In genomic region chr3:116422795-116423352, GRCm38 (mm10) we compare ENCODE assay signal across 7 mouse cellular contexts. TPM values are rescaled to one million over a fixed set of nuclear protein-coding genes. Genes with fewer than 3 reads are reported as not detected.
A peak's percentile ranks its signal among the peaks of the same experiment; 100 is the strongest.
DNase-seq lines count a peak whose midpoint lies in the region; ATAC-seq and TF ChIP-seq lines count a peak whose summit lies in the region.

No protein-coding gene starts in this region.

- H3K9ac ChIP-seq in forebrain, postnatal 0 days, result peak overlapping the region; percentile 69
- peak overlapping the region; percentile 70 for H3K9ac ChIP-seq in hindbrain, embryonic 14.5 days

- H3K4me3 ChIP-seq in forebrain, postnatal 0 days (ENCODE audit: low read depth, low read length), result peak overlapping the region; percentile 82
- H3K4me3 ChIP-seq in hindbrain, embryonic 14.5 days (replicated peaks; ENCODE audit: low read length), result peak overlapping the region; percentile 70
- peak overlapping the region; percentile 98 for H3K4me3 ChIP-seq in midbrain, embryonic 10.5 days

- intact Hi-C loops in left cerebral cortex, postnatal 4 days (cut with DNase I), result no loop called here

- TF ChIP-seq CTCF in Patski (IDR thresholded peaks at IDR 0.05), result no peak
- TF ChIP-seq CTCF in forebrain, postnatal 0 days (IDR thresholded peaks at IDR 0.05; ENCODE audit: low read depth), result peak; percentile 65

- POLR2A ChIA-PET in Patski (lab: Charles Lee), result interaction anchor here (0.6 kb wide), 2 partner anchors 79 to 380 kb away, joined by 4 to 5 read pairs; no protein-coding TSS in a partner anchor

- H3K4me2 ChIP-seq in forebrain, postnatal 0 days (ENCODE audit: low read depth), result peak overlapping the region; percentile 98
- H3K4me2 ChIP-seq in hindbrain, embryonic 14.5 days (replicated peaks), result peak overlapping the region; percentile 78

- in situ Hi-C loops in Patski (cut with MboI; ENCODE audit: low pct_unique_long_range_greater_than_20kb), result loop anchor here (5.0 kb wide), 2 partner anchors 69 to 81 kb away; no protein-coding TSS in a partner anchor

- H3K4me1 ChIP-seq in forebrain, postnatal 0 days (ENCODE audit: insufficient read depth), result peaks cover 4% of the 10 kb centered on the region; the same call in 1 of the 2 replicates
- H3K4me1 ChIP-seq in hindbrain, embryonic 14.5 days (replicated peaks; ENCODE audit: control insufficient read depth, insufficient read depth, low read length), result peaks cover 11% of the 10 kb centered on the region
- H3K4me1 ChIP-seq in midbrain, embryonic 10.5 days, result peaks cover 30% of the 10 kb centered on the region

- H3K9me3 ChIP-seq in forebrain, postnatal 0 days (ENCODE audit: low read length), result no peaks in the 10 kb centered on the region
- H3K9me3 ChIP-seq in hindbrain, embryonic 14.5 days (ENCODE audit: control insufficient read depth, low read length), result no peaks in the 10 kb centered on the region
- H3K9me3 ChIP-seq in midbrain, embryonic 10.5 days (replicated peaks), result no peaks in the 10 kb centered on the region

- no peak for DNase-seq in Patski (ENCODE audit: low read depth, low spot score)
- DNase-seq in cerebellum, adult 11-12 months, result peak; percentile 10
- peak; percentile 79 for DNase-seq in forebrain, postnatal 0 days
- DNase-seq in hindbrain, embryonic 14.5 days (ENCODE audit: low spot score), result peak; percentile 74
- DNase-seq in left cerebral cortex, postnatal 4 days, result peak; percentile 69
- DNase-seq in midbrain, embryonic 10.5 days (ENCODE audit: low spot score), result peak; percentile 77
- DNase-seq in spleen, adult 12 weeks (ENCODE audit: low spot score), result peak; percentile 30

- H3K27me3 ChIP-seq in Patski, result no peaks in the 10 kb centered on the region
- no peaks in the 10 kb centered on the region for H3K27me3 ChIP-seq in forebrain, postnatal 0 days (ENCODE audit: insufficient read depth, low read length)
- H3K27me3 ChIP-seq in hindbrain, embryonic 14.5 days (ENCODE audit: control insufficient read depth, insufficient read depth, low read length), result no peaks in the 10 kb centered on the region
- H3K27me3 ChIP-seq in midbrain, embryonic 10.5 days (ENCODE audit: low read depth, poor library complexity, severe bottlenecking), result no peaks in the 10 kb centered on the region

- CTCF ChIA-PET in Patski (lab: Charles Lee), result interaction anchor here (0.6 to 3.1 kb wide), 14 partner anchors 10 to 300 kb away, joined by 3 to 14 read pairs (median 4); partner anchors contain the start of gene Dbt

- WGBS in forebrain, postnatal 0 days, result 0% methylated on average over 23 of the region's 23 CpGs
- under 1% methylated on average over 23 of the region's 23 CpGs for WGBS in hindbrain, embryonic 14.5 days
- under 1% methylated on average over 23 of the region's 23 CpGs for WGBS in midbrain, embryonic 10.5 days

- ATAC-seq in Patski, result peak; percentile 0
- ATAC-seq in forebrain, postnatal 0 days, result peak; percentile 53
- peak; percentile 26; the same call in 1 of the 2 replicates for ATAC-seq in hindbrain, embryonic 14.5 days (ENCODE audit: low FRiP score)

- no peaks in the 10 kb centered on the region for H3K36me3 ChIP-seq in forebrain, postnatal 0 days (ENCODE audit: insufficient read depth)
- no peaks in the 10 kb centered on the region for H3K36me3 ChIP-seq in hindbrain, embryonic 14.5 days (replicated peaks; ENCODE audit: control insufficient read depth, insufficient read depth)
- peaks cover 29% of the 10 kb centered on the region for H3K36me3 ChIP-seq in midbrain, embryonic 10.5 days

- H3K27ac ChIP-seq in forebrain, postnatal 0 days (ENCODE audit: low read depth, low read length), result peak overlapping the region; percentile 82
- peak overlapping the region; percentile 83; the same call in 1 of the 2 replicates for H3K27ac ChIP-seq in hindbrain, embryonic 14.5 days
- peak overlapping the region; percentile 98 for H3K27ac ChIP-seq in midbrain, embryonic 10.5 days (replicated peaks)

RNA-seq across cellular contexts. Expression of gene Cdc14a, which starts 1.0 kb away (rescaled TPM):
- polyA plus RNA-seq in Patski (2021), result 7.1 TPM
- total RNA-seq in forebrain, postnatal 0 days (2014; rRNA removed), result 3.2 and 4.1 TPM in 2 replicates
- 2.0 and 3.1 TPM in 2 replicates for polyA plus RNA-seq in forebrain, postnatal 0 days (2015; fragmentation: Nextera tagmentation; extraction: Ambion mirVana)
- 4.1 TPM in 2 replicates for polyA plus RNA-seq in hindbrain, embryonic 14.5 days (2014; fragmentation: Nextera tagmentation; extraction: Ambion mirVana)
- total RNA-seq in left cerebral cortex, postnatal 4 days (2021), result 1 to 10 TPM; 3.6 to 4.9 TPM
- 16.9 and 18.4 TPM in 2 replicates for polyA plus RNA-seq in midbrain, embryonic 10.5 days (2016; fragmentation: Nextera tagmentation; extraction: Ambion mirVana)

Comparison
In these comparisons a context has a peak if more than half of its experiments do, and no peak if none do; other contexts are left out.
1. ATAC-seq: peak in every context shown above with its lines; median percentile 53 in forebrain, postnatal 0 days; 26 in hindbrain, embryonic 14.5 days; 0 in Patski.